Mouse (Mus musculus) thymus, adult 2 months (tissue): Measurements from ENCODE around the gene Klhl2.

Experiments used
- CTCF ChIP-seq: fragments of 200-500 bp; IDR thresholded peaks from 2 replicates; pipeline ENCODE4 v1.5.1; 2012; ENCODE audit warnings: mild to moderate bottlenecking, control low read depth, low read length, moderate library complexity, borderline replicate concordance; ENCODE audit not compliant: control insufficient read depth, poor library complexity, insufficient read depth; ENCODE audit errors: extremely low read depth
- POLR2A ChIP-seq: fragments of 200-500 bp; IDR thresholded peaks from 2 replicates; pipeline ENCODE4 v1.6.1; 2012; ENCODE audit warnings: mild to moderate bottlenecking, low read length, control low read depth, moderate library complexity; ENCODE audit not compliant: control insufficient read depth, poor library complexity, insufficient read depth; ENCODE audit errors: extremely low read depth

DNA sequence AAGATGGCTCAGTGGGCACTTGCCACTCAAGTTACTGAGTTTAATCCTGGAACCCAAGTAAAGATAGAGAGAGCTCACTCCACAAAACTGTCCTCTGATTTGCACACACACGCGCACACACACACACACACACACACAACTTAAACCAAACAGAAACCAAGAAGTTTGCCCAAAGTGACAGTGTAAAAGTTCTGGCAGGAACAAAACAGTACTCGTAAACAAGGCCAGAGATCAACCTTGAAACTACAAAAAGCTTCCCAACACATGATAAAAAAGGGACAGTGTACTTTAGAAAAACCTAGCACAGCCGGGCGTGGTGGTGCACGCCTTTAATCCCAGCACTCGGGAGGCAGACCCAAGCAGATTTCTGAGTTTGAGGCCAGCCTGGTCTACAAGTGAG, 121.7 kb downstream of the Klhl2 start:
- TF ChIP-seq CTCF (no peak), POLR2A (no peak)
